Mouse (Mus musculus) G1E (cell line): ENCODE measurements around the gene Rasa4.
"Not testable (repeated sequence)": the region's sequence is repeated elsewhere in the genome, so short reads cannot be mapped to it uniquely, and the experiment has no call there.

Experiments used
- CTCF ChIP-seq: IDR thresholded peaks from 2 replicates; pipeline ENCODE4 v1.5.1; 2012; ENCODE audit warnings: low read depth, low read length, inconsistent platforms, mixed read lengths
- GATA1 ChIP-seq: IDR thresholded peaks from 2 replicates; pipeline ENCODE4 v1.6.1; 2012; ENCODE audit warnings: borderline replicate concordance, low read length, inconsistent platforms, mixed read lengths
- POLR2AphosphoS5 ChIP-seq: IDR thresholded peaks from 2 replicates; pipeline ENCODE4 v1.6.1; 2012; ENCODE audit warnings: low read depth, low read length, inconsistent platforms; ENCODE audit not compliant: insufficient replicate concordance
- TAL1 ChIP-seq: conservative IDR thresholded peaks from 2 replicates; pipeline ENCODE4 v1.6.1; 2012; ENCODE audit warnings: low read depth, low read length, inconsistent platforms, mixed read lengths

DNA sequence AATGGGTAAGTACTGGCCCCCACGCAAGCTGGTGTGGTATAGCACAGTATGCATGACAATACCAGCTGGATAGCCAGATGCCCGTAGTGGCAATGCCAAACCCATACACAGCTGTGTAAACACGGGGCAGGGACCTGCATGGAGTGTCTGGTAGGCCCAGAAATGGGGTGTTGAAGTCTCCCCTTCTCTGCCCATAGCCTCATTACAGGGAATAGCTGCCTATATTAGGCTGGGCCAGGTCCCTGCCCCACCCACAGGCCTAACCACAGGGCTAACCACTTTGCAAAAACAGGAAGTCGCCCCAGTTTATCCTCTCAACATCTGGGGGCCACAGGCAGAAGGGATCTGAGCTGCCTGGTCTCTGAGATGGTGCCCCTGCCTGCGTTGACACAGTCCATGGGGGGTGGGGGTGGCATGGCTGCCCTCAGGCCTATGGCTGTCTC, 65.4 kb downstream of the Rasa4 start:
- not testable (repeated sequence) for TF ChIP-seq CTCF, GATA1, POLR2AphosphoS5
- peak; percentile 65; the same call in 1 of the 2 replicates for TF ChIP-seq TAL1
